Mouse (Mus musculus) megakaryocyte, adult 5-6 weeks (primary cell): ENCODE data around the gene Mmp20. TPM values are rescaled to one million over a fixed set of nuclear protein-coding genes. Genes with fewer than 3 reads are reported as not detected.
A peak's percentile ranks its signal among the peaks of the same experiment; 100 is the strongest.

Experiments used
- ATAC-seq: 2 replicates; pipeline ENCODE4 v1.8.0; 2016; ENCODE audit warnings: mild to moderate bottlenecking, inconsistent platforms; ENCODE audit not compliant: poor library complexity, severe bottlenecking
- total RNA-seq, 2 experiments: library from RNA; stranded (forward) in 1 of 2; stranded (reverse) in 1 of 2; fragments of 153-499, 151-499 nt in 1 of 2; fragments of 221-1000, 200-1000 nt in 1 of 2; gene quantifications; 2 replicates each; pipeline versions ENCODE4 v1.2.3 to v1.2.4; 2015 to 2017

Gene Mmp20
- total RNA-seq, 2 experiments from 2014 or later: not detected

DNA sequence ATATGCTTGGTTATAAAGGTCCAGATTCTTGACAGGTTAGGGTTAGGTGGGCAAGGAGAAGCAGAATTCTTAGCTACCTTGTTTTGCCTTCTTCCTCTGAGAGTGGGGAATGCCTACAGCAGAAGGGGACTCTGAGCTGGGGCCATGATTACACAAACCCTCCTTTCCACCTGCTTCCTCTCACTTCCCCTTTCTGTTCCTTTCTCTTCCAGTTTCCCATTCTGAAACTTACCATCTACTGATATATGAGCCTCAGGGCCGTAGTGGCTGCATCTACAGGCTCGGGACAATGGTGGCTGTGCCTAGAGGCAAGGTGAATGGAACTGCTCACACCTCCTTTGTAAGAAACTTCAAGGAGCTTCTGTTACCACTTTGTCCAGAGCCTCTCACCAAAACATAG, 58.0 kb downstream of the Mmp20 start:
- ATAC-seq: peak; percentile 94

- no peak for ATAC-seq
Measured at GRCm38 (mm10) chr9:7689799-7690198, 61.8 kb downstream of the Mmp20 start.

- no peak for ATAC-seq
Measured at GRCm38 (mm10) chr9:7691790-7692189, 63.8 kb downstream of the Mmp20 start, which contains the start of gene Mmp7. Gene Mmp7 (plus strand): TSS chr9:7692090.

- no peak for ATAC-seq
Measured at GRCm38 (mm10) chr9:7693961-7694360, 65.9 kb downstream of the Mmp20 start.

DNA sequence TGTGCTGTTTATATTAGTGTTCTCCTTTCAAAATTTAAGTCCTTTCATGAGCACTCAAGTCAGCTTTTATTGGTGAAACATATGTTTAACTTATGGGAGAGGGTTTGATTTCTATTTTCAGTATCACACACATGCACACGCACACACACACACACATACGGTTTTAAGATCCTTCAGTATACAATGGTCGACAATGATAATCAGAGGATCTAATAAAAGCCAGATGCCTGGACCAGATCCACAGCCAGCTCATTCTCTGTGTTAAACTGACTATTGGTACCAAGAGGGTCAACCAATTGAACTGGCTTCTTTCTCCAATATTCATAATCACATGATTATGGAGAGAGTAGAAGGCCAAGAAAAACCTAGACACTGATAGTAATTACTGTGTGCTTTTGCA, 67.6 kb downstream of the Mmp20 start:
- no peak for ATAC-seq

DNA sequence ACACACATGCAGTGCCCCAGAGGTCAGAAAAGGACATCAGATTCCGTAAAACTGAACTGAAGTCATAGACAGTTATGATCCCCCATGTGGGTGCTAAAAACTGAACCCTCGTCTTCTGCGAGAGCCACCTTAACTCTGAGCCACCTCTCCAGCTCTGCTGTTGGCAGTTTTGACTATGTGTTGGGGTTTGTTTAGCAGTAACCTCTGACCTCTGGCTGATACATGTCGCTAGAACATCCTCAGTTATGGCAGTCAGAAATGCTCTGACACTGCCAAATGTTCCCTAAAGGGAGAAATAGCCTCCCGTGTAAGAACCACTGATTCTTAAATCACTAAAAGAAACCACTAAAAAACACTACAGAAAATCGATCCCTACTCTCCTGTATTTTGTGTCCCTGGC, 80.7 kb downstream of the Mmp20 start:
- no peak for ATAC-seq

DNA sequence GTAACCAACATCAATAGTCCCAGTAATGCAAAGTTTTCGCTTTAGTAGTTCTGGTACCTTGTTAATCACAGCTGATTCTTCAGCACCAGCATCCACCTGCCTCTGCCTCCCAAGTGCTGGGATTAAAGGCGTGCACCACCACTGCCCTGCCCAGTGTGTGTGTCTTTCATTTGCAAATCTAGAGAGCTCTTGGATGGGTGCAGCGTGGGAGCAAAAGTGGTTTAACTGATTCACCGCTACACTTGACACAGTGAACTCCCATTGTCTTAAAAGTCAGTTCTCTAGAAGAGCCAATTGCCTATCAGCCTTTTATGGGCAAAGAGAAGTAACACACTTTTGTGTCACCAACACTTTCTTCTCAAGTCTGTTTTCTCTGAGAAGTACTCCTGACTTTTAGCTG, 83.2 kb downstream of the Mmp20 start:
- no peak for ATAC-seq

GRCm38 (mm10) chr9:7714062-7714907, 86.3 kb downstream of the Mmp20 start:
- ATAC-seq: peak; percentile 89

DNA sequence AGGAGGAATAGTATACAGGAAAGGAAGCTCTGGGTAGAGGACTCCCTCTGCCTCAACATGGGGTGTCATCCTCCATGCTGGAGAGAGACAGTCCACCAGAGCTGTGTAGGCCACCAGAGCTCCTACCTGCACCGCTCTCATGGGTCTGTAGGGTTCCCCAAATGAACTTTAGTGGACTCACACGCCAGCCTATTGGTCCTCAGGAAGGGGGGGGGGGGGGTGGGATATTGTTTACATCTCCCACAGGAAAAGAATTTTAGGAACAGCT, 86.8 kb downstream of the Mmp20 start:
- 0 out of 2 replicates have a peak, but pooled peaks have one; percentile 2 for ATAC-seq

- ATAC-seq: no peak
Measured at GRCm38 (mm10) chr9:7721543-7721942, 93.5 kb downstream of the Mmp20 start.

Other genes starting within 250 kb of the Mmp20 start
- gene Mmp1b, start 240.2 kb upstream of the Mmp20 start, total RNA-seq (2015): not detected in 2 replicates
- gene Mmp1b, start 240.2 kb upstream of the Mmp20 start, total RNA-seq (2017): not detected in 2 replicates
- not detected in 2 replicates for gene Mmp3, start 182.4 kb upstream of the Mmp20 start, total RNA-seq (2015)
- not detected in 2 replicates for gene Mmp3, start 182.4 kb upstream of the Mmp20 start, total RNA-seq (2017)
- gene Mmp10, start 125.9 kb upstream of the Mmp20 start, total RNA-seq (2015): not detected in 2 replicates
- not detected in 2 replicates for gene Mmp10, start 125.9 kb upstream of the Mmp20 start, total RNA-seq (2017)
- 404 and 435 TPM in 2 replicates for gene Mmp8, start 69.8 kb upstream of the Mmp20 start, total RNA-seq (2015)
- 512 and 543 TPM in 2 replicates for gene Mmp8, start 69.8 kb upstream of the Mmp20 start, total RNA-seq (2017)
- gene Mmp27, start 56.8 kb upstream of the Mmp20 start, total RNA-seq (2015): 0.13 and 0.21 TPM in 2 replicates
- 0.45 and 0.66 TPM in 2 replicates for gene Mmp27, start 56.8 kb upstream of the Mmp20 start, total RNA-seq (2017)
- not detected in 2 replicates for gene Mmp7, start 63.9 kb downstream of the Mmp20 start, total RNA-seq (2015)
- not detected in 2 replicates for gene Mmp7, start 63.9 kb downstream of the Mmp20 start, total RNA-seq (2017)
- gene Tmem123, start 135.8 kb downstream of the Mmp20 start, total RNA-seq (2015): 113 and 117 TPM in 2 replicates
- 114 and 121 TPM in 2 replicates for gene Tmem123, start 135.8 kb downstream of the Mmp20 start, total RNA-seq (2017)
- 28.5 and 29.5 TPM in 2 replicates for gene Birc2, start 208.8 kb downstream of the Mmp20 start, total RNA-seq (2015)
- gene Birc2, start 208.8 kb downstream of the Mmp20 start, total RNA-seq (2017): 37.3 TPM in 2 replicates
- 84.4 and 87.7 TPM in 2 replicates for gene Birc3, start 245.0 kb downstream of the Mmp20 start, total RNA-seq (2015)
- 128 TPM in 2 replicates for gene Birc3, start 245.0 kb downstream of the Mmp20 start, total RNA-seq (2017)